Mouse (Mus musculus) ES-Bruce4 (cell line): ENCODE data around the gene Fbxl3.

Experiments
- CTCF ChIP-seq: IDR thresholded peaks from one replicate; pipeline ENCODE4 v1.8.1; 2011; ENCODE audit warnings: low read depth, low read length
- EP300 ChIP-seq: IDR thresholded peaks from 2 replicates; pipeline ENCODE4 v1.6.1; 2011; ENCODE audit warnings: low read depth, low read length; ENCODE audit not compliant: insufficient read depth
- POLR2A ChIP-seq: IDR thresholded peaks from one replicate; pipeline ENCODE4 v1.8.1; 2011; ENCODE audit warnings: low read length; ENCODE audit not compliant: insufficient read depth

DNA sequence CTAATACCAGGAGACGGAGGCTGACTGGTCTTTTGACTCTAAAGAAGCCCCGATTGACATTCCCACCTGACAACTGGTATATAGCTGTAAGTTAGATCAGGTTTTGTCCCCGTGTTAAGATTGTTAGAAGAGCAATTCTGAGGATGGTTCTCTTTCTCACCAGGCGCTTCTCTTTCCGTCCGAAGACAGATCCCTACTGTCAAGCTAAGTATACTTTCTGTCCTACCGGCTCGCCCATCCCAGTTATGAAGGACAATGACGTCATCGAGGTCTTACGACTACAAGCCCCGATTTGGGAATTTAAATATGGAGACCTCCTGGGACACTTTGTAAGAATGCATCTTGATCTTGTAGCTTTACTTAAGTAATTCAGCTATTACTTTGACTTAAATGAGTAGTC, 27.9 kb downstream of the Fbxl3 start:
- TF ChIP-seq CTCF (no peak), POLR2A (no peak), EP300 (no peak)
